Mouse (Mus musculus) hindbrain, embryonic 12.5 days (tissue): ENCODE results near the gene Nemf. TPM values are rescaled to one million over a fixed set of nuclear protein-coding genes. Genes with fewer than 3 reads are reported as not detected.

ENCODE experiments used
- ATAC-seq: fragments of 200-750 bp; cut with Nextera tagmentation; 2 replicates; pipeline ENCODE4 v1.8.0; 2017; ENCODE audit warnings: moderate TSS enrichment; ENCODE audit not compliant: low FRiP score
- H3K27ac ChIP-seq: fragments of 300-500 bp; sonication (generic); 2 replicates; pipeline ENCODE4 v1.5.1; 2016; ENCODE audit warnings: mild to moderate bottlenecking
- H3K27me3 ChIP-seq: fragments of 300-500 bp; sonication (generic); 2 replicates; pipeline ENCODE4 v1.6.1; 2016; ENCODE audit warnings: mild to moderate bottlenecking
- H3K36me3 ChIP-seq: fragments of 300-500 bp; sonication (generic); 2 replicates; pipeline ENCODE4 v1.6.1; 2016; ENCODE audit warnings: mild to moderate bottlenecking
- H3K4me1 ChIP-seq: fragments of 300-500 bp; sonication (generic); 2 replicates; pipeline ENCODE4 v1.6.1; 2016
- H3K4me2 ChIP-seq: fragments of 300-500 bp; sonication (generic); replicated peaks from 2 replicates; pipeline ENCODE4 v1.6.1; 2016; ENCODE audit warnings: mild to moderate bottlenecking
- H3K4me3 ChIP-seq: fragments of 300-500 bp; sonication (generic); 2 replicates; pipeline ENCODE4 v1.5.1; 2016; ENCODE audit warnings: mild to moderate bottlenecking
- H3K9ac ChIP-seq: fragments of 300-500 bp; sonication (generic); 2 replicates; pipeline ENCODE4 v1.6.1; 2016; ENCODE audit warnings: mild to moderate bottlenecking, moderate library complexity
- H3K9me3 ChIP-seq: fragments of 300-500 bp; sonication (generic); replicated peaks from 2 replicates; pipeline ENCODE4 v1.6.1; 2016; ENCODE audit warnings: mild to moderate bottlenecking
- WGBS: fragments of 180-500 bp; shearing (Covaris S2); methylation state at CpG from one replicate; pipeline ENCODE4 v1.1.7; 2016; 5-methylcytosine and 5-hydroxymethylcytosine counted together
- polyA plus RNA-seq: library from polyadenylated mRNA; unstranded; fragments of >200 nt; fragmentation: Nextera tagmentation; extraction: Ambion mirVana; gene quantifications from 2 replicates; pipeline ENCODE4 v1.2.1, GENCODE M21; 2016

Gene Nemf
- polyA plus RNA-seq, 1 experiment from 2014 or later, result 90.7 TPM

DNA sequence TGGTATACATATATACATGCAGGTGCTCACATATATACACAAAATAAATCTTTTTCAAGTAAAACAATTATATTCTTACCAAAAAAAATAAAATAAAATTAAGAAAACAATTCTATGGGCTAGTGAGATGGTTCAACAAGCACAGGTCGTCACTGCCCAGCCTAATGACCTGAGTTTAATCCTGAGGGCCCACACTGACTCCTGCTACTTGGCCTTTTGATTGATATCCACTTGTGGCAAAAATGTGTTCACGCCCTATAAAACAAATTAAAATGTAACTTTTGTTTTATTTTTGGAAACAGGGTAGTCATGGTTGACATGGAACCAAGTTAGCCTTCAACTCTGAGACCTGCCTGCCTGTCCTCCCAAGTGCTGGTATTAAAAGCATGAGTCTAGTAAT lies 7.0 kb downstream of the Nemf start:
- peaks cover 67% of the 10 kb centered on the region for H3K36me3 ChIP-seq
- H3K27ac ChIP-seq, result no peak overlapping the region
- ATAC-seq, result no peak
- no peak overlapping the region for H3K4me3 ChIP-seq
- no peaks in the 10 kb centered on the region for H3K27me3 ChIP-seq
- WGBS, result 88% methylated on average over 2 of the region's 2 CpGs
- H3K4me1 ChIP-seq, result no peaks in the 10 kb centered on the region
- no peak overlapping the region for H3K9ac ChIP-seq
- H3K4me2 ChIP-seq, result no peak overlapping the region
- no peaks in the 10 kb centered on the region for H3K9me3 ChIP-seq

DNA sequence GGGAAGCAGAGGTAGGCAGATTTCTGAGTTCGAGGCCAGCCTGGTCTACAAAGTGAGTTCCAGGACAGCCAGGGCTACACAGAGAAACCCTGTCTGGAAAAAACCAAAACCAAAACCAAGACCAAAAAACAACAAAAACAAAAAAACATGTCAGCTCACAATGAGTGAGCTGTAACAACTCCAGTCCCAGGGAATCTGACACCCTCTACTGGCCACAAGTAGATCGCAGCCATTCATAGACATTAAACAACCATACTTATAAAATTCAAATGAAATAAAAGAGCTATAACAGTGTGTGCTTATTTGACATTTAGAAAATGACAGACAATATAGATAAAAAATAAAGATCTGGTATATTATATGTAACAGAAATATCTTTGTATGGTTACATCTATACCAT lies 23.4 kb downstream of the Nemf start:
- Histone ChIP-seq H3K4me3 (no peak overlapping the region), H3K4me1 (no peaks in the 10 kb centered on the region), H3K36me3 (peaks cover 54% of the 10 kb centered on the region), H3K4me2 (no peak overlapping the region), H3K9ac (no peak overlapping the region), H3K27me3 (no peaks in the 10 kb centered on the region), H3K27ac (no peak overlapping the region), H3K9me3 (no peaks in the 10 kb centered on the region)
- no peak for ATAC-seq
- 82% methylated on average over 2 of the region's 2 CpGs for WGBS

DNA sequence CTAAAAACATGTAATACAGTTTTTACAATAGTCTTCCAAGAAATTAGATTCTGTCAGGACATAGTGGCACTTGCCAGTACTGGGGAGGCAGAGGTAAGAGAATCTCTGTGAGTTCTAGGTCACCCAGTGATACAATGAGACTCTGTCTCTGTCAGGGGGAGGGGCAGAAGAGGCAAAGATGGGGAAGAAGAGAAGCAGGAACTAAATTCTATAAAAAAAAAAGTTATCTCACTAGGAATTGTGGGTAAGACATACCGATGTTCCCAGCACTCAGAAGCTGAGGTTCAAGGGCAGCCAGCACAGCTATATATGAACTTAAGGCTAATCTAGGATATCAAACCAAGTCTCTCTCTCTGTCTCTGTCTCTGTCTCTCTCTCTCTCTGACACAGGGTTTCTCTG lies 24.8 kb downstream of the Nemf start:
- 95% methylated on average over 1 of the region's 1 CpGs for WGBS
- H3K4me3 ChIP-seq, result no peak overlapping the region
- H3K9me3 ChIP-seq, result no peaks in the 10 kb centered on the region
- no peak overlapping the region for H3K9ac ChIP-seq
- no peaks in the 10 kb centered on the region for H3K4me1 ChIP-seq
- ATAC-seq, result no peak
- peaks cover 55% of the 10 kb centered on the region for H3K36me3 ChIP-seq
- no peaks in the 10 kb centered on the region for H3K27me3 ChIP-seq
- no peak overlapping the region for H3K4me2 ChIP-seq
- H3K27ac ChIP-seq, result no peak overlapping the region

DNA sequence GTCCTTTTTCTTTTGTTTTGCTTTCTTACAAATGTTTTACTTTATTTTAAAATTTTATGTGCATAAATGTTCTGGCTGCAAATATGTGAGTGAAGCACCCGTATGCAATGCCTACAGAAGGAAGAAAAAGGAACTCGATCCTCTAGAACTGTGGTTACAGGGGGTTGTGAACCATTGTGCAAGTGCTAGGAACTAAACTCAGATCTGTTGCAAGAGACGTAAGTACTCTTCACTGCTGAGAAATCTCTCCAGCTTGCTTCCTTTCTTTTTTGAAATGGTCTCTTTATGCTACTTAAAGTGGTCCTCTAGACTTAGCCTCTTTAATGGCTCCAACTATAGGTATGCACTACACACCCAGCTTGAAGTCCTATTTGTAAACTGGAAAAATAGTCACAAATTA lies 25.8 kb downstream of the Nemf start:
- no peaks in the 10 kb centered on the region for H3K4me1 ChIP-seq
- no peaks in the 10 kb centered on the region for H3K9me3 ChIP-seq
- no peak overlapping the region for H3K27ac ChIP-seq
- ATAC-seq, result no peak
- H3K9ac ChIP-seq, result no peak overlapping the region
- no peaks in the 10 kb centered on the region for H3K27me3 ChIP-seq
- H3K4me3 ChIP-seq, result no peak overlapping the region
- peaks cover 53% of the 10 kb centered on the region for H3K36me3 ChIP-seq
- WGBS, result 93% methylated on average over 3 of the region's 3 CpGs
- H3K4me2 ChIP-seq, result no peak overlapping the region

DNA sequence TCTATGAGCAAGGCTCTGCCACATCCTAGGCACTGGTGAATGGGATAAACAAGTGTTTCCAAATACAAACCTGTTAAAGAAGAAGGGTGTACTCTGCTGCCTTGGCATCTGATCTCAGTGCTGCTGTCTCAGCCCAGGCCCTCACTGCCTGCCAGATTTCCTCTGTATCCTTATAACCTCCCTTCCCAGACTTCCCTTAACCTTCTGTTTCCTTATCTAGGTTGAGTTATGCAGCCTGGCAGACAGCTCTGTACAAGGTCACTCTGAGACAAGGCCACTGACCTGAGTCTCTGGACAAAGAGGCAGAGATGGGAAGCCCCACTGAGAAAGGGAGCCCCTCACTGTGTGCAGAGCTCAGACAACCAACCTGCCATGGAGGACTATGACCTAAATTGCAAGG lies 38.5 kb downstream of the Nemf start:
- Histone ChIP-seq H3K9me3 (no peaks in the 10 kb centered on the region), H3K27ac (no peak overlapping the region), H3K4me1 (no peaks in the 10 kb centered on the region), H3K4me3 (no peak overlapping the region), H3K27me3 (no peaks in the 10 kb centered on the region), H3K36me3 (peaks cover 71% of the 10 kb centered on the region), H3K4me2 (no peak overlapping the region), H3K9ac (no peak overlapping the region)
- ATAC-seq, result no peak

DNA sequence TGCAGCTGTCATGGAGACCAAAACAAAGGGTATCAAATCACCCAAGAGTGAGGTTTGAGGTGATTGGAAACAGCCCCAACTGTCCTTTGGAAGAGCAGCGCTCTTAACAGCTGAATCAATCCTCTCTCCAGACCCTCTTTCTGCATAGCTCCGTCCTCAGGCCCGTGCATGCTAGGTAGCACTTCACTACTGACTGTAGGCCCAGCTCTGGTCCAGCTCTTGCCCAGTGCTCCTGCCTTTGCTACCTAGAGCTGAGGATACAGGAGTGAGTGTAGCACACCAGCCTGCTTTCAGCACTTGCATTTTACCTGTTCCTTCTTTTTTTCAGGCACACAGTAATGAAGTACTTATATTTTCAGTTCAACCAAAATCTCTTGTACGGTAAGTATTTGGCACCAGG lies 47.3 kb downstream of the Nemf start:
- Histone ChIP-seq H3K4me2 (no peak overlapping the region), H3K4me1 (no peaks in the 10 kb centered on the region), H3K9ac (no peak overlapping the region), H3K27me3 (no peaks in the 10 kb centered on the region), H3K36me3 (peaks cover 90% of the 10 kb centered on the region), H3K27ac (no peak overlapping the region), H3K9me3 (no peaks in the 10 kb centered on the region), H3K4me3 (no peak overlapping the region)
- ATAC-seq, result no peak
- WGBS, result 97% methylated on average over 4 of the region's 4 CpGs

DNA sequence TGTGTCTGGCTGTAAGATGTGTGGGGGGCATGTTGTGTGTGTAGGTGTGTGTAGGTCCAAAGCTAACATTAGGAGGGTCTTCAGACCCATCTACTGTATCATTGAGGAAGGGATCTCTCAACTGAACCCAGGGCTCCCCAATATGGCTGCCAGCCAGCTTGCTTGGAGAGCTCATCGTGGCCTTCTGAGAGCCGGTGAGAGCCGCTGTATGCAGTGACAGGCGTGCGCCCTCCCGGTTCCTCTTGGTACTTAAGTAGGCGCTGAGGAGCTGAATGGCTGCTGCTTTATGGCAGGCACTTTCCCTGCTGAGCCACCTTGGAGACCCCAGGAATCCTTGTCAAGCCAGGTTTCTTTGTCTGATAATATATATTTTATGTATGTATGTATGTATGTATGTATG lies 50.6 kb downstream of the Nemf start:
- H3K27ac ChIP-seq, result no peak overlapping the region
- H3K4me3 ChIP-seq, result no peak overlapping the region
- peaks cover 92% of the 10 kb centered on the region for H3K36me3 ChIP-seq
- 94% methylated on average over 7 of the region's 7 CpGs for WGBS
- no peak overlapping the region for H3K4me2 ChIP-seq
- no peak overlapping the region for H3K9ac ChIP-seq
- H3K4me1 ChIP-seq, result no peaks in the 10 kb centered on the region
- no peak for ATAC-seq
- H3K9me3 ChIP-seq, result no peaks in the 10 kb centered on the region
- H3K27me3 ChIP-seq, result no peaks in the 10 kb centered on the region

DNA sequence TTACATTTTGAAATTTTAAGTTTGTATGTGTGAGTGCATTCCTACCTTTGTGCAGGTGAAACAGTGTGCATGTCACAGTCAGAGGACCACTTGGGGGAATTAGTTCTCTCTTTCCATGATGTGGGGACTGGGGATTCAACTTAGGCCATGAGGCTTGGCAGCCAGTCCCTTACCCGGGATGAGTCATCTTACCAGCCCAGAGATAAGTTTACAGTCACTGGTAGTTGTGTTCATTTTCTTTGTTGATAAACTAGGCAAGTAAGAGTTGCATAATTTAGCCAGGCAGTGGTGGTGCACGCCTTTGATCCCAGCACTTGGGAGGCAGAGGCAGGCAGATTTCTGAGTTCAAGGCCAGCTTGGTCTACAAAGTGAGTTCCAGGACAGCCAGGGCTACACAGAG lies 52.9 kb downstream of the Nemf start:
- 94% methylated on average over 2 of the region's 2 CpGs for WGBS
- no peak for ATAC-seq
- Histone ChIP-seq H3K4me1 (peaks cover 4% of the 10 kb centered on the region), H3K36me3 (peaks cover 82% of the 10 kb centered on the region), H3K27me3 (no peaks in the 10 kb centered on the region), H3K4me2 (no peak overlapping the region), H3K9me3 (no peaks in the 10 kb centered on the region), H3K27ac (no peak overlapping the region), H3K9ac (no peak overlapping the region), H3K4me3 (no peak overlapping the region)

DNA sequence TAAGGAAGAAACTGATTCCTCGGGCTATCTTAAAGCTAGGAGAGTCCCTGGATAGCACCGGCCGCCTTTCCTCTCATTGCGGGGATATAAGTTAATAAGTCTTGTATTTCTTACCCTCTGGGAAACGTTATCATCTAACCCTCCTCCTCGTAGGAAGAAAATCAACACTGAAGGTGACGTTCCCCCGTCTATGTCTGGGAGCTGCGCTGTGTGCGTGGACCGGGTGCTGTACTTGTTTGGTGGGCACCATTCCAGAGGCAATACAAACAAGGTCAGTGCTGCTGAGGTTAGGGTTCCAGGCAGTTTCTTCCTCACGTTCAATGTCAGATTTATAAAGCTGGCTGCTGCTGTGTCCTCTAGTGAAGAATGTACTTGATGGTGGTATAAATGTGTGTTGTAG lies 54.8 kb downstream of the Nemf start:
- 95% methylated on average over 12 of the region's 12 CpGs for WGBS
- no peaks in the 10 kb centered on the region for H3K9me3 ChIP-seq
- H3K4me3 ChIP-seq, result no peak overlapping the region
- H3K27me3 ChIP-seq, result no peaks in the 10 kb centered on the region
- ATAC-seq, result no peak
- H3K4me2 ChIP-seq, result no peak overlapping the region
- H3K36me3 ChIP-seq, result peaks cover 64% of the 10 kb centered on the region
- no peak overlapping the region for H3K27ac ChIP-seq
- peaks cover 19% of the 10 kb centered on the region for H3K4me1 ChIP-seq
- no peak overlapping the region for H3K9ac ChIP-seq

DNA sequence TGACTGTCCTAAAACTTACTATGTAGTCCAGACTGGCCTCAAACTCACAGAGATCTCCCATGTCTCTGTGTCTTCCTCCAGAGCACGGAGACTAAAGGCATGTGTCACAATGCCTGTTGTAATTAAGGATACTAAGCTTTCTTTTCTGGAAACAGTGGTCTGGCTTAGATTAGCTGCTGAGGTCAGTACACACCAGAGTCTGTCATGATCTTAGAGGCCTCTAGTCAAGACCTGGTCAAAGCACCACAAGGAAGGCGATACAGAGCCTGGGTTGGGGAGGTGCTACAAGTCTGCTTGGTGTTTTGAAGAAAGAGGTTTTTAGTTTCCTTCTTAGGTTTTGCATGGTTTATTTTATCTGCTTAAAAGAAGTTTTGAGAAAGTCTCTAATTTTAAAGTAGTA lies 56.6 kb downstream of the Nemf start:
- Histone ChIP-seq H3K36me3 (peaks cover 47% of the 10 kb centered on the region), H3K9me3 (no peaks in the 10 kb centered on the region), H3K27me3 (no peaks in the 10 kb centered on the region), H3K4me3 (no peak overlapping the region), H3K4me2 (no peak overlapping the region), H3K4me1 (peaks cover 22% of the 10 kb centered on the region), H3K9ac (no peak overlapping the region), H3K27ac (no peak overlapping the region)
- no peak for ATAC-seq
- 86% methylated on average over 2 of the region's 2 CpGs for WGBS

DNA sequence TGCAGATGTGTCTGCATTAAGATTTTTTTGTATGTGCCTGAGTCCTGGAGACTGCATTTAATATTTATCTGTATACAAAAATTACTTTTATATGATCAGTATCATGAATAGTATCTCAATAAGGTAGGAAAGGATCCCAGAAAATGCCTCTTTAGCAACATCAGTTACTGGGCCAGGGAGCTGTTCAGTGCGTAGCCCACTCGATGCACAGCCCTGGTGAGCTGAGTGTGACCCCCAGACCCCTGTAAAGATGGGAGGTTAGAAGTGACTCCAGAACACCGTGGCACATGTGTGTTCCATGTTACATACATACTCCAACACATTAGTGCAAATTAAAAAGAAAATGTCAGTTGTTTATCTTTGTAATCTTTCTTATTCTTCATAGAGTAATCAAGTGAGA lies 57.1 kb downstream of the Nemf start:
- Histone ChIP-seq H3K4me2 (no peak overlapping the region; the same call in 1 of the 2 replicates), H3K9me3 (no peaks in the 10 kb centered on the region), H3K27me3 (no peaks in the 10 kb centered on the region), H3K9ac (no peak overlapping the region), H3K4me1 (peaks cover 22% of the 10 kb centered on the region), H3K4me3 (no peak overlapping the region), H3K36me3 (peaks cover 41% of the 10 kb centered on the region), H3K27ac (no peak overlapping the region)
- 93% methylated on average over 3 of the region's 3 CpGs for WGBS
- ATAC-seq, result no peak

DNA sequence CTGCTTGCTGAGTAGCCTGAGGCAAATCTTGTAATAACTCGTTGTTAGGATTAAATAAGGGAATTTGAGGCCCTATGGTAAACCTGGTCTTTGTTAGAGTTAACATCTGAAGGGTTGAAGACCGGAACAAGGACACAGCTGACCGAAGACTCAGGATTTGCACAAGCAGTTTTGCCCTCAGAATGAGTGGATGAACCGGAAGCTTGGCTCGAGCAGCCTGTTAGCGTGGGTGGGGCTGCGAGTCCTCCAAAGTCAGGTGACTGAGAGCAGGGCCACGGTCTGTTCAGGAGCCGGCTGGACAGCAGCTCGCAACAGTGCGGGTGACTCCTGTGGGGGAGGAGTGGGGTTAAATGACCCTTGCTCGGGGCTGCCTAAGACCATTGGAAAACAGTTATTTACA lies 57.7 kb downstream of the Nemf start:
- Histone ChIP-seq H3K9me3 (no peaks in the 10 kb centered on the region), H3K4me2 (peak overlapping the region; percentile 75), H3K4me1 (peaks cover 22% of the 10 kb centered on the region), H3K36me3 (peaks cover 37% of the 10 kb centered on the region), H3K4me3 (peak overlapping the region; percentile 13; the same call in 1 of the 2 replicates), H3K27ac (no peak overlapping the region), H3K27me3 (no peaks in the 10 kb centered on the region), H3K9ac (0 out of 2 replicates have a peak overlapping the region, but pooled peaks have one; percentile 23)
- ATAC-seq, result no peak
- 73% methylated on average over 12 of the region's 12 CpGs for WGBS

DNA sequence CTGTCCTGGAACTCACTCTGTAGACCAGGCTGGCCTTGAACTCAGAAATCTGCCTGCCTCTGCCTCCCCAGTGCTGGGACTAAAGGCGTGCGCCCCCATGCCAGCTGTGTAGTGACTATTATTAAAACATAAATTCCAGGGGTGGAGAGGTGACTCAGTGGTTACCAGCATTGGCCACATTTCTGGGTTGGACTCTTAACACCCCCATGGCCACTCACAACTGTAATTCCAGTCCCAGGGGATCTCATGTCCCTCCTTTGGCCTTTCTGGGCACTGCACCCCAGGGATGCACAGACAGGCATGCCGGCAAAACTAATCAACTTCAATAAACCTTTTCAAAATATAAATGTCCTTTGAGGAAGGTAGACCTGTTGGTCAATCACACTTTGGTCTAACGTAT lies 58.7 kb downstream of the Nemf start:
- ATAC-seq, result no peak
- Histone ChIP-seq H3K4me1 (peaks cover 22% of the 10 kb centered on the region), H3K27me3 (no peaks in the 10 kb centered on the region), H3K9me3 (no peaks in the 10 kb centered on the region), H3K4me2 (peak overlapping the region; percentile 75), H3K9ac (no peak overlapping the region), H3K4me3 (peak overlapping the region; percentile 97), H3K36me3 (peaks cover 30% of the 10 kb centered on the region), H3K27ac (no peak overlapping the region)
- WGBS, result 95% methylated on average over 4 of the region's 4 CpGs
